Mouse (Mus musculus) heart, adult 9 months (tissue): Measurements from ENCODE around the gene Mss51.

Experiments used
- DNase-seq, 2 experiments: peaks; one replicate each; pipeline ENCODE4 v3.0.0; 2022; ENCODE audit warnings: low spot score in 2 of 2

Gene Mss51

DNA sequence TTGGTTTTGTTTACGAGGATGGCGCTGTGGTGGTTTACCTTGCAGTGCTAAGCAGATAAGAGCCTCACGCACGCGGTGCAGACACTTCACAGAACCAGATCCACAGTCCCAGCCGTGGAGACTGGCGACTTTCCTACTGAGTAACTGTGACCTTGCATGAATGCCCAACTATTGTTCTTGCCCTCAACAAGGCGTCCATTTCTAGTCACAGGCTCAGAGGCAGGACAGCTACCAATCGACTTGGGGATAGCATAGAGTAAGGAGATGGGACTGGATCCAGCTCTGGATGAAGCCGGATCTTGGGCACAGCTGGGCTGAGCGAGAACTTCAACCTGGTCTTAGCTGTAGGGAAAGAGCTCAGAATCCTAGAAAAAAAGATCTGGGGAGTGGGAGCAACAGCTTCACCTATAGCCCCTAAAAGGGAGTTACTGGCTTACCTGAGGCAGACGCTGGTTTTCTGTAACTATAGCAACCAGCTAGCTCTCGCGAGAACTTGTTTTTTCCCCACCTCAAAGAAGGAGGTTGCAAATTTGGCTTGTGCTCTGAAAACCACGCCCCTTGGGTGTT, 44.9 kb downstream of the Mss51 start, which contains the start of gene Cfap70:
Gene Cfap70, minus strand, starts transcription at position 462 of the 567 bp plus-strand sequence.
- DNase-seq = peak; percentile 17 to 36

DNA sequence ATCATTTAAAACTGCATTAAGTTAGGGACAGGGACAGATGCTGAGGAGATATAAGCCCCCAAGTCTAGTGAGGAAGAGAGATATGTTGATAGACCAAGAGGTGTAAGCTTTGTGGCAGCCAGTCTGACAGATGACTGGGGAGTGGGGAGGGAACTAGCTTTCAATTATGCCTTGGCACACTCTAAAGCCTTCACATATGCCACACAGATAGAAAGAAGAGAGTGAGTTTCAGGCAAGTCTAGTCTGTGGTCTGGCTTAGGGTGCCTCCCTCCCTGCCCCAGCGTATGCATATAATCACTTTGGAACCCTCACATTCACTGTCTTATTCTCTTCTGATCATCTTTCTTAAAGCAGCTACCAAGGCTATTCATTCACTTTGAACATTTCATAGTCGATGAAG, 45.4 kb downstream of the Mss51 start:
- no peak for DNase-seq

DNA sequence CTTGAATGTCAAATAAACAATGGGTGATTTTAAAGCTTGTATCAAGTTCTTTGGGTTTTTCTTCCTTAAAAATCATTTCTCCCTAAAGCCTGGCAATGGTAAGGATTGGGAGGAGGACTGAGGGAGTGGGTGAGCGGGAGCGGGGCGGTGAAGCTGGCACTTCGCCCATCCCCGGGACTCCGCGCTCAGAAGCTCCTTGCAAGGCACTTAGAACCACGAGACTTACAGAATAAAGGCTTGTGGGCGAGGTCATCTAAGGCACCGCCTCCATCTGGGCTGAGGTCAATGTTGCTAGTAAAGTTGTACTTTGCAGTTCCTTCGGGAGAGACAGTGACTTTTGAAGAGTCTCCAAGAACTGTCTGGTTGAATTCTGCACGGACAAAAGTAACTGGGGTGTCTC, 49.5 kb downstream of the Mss51 start:
- DNase-seq = no peak

DNA sequence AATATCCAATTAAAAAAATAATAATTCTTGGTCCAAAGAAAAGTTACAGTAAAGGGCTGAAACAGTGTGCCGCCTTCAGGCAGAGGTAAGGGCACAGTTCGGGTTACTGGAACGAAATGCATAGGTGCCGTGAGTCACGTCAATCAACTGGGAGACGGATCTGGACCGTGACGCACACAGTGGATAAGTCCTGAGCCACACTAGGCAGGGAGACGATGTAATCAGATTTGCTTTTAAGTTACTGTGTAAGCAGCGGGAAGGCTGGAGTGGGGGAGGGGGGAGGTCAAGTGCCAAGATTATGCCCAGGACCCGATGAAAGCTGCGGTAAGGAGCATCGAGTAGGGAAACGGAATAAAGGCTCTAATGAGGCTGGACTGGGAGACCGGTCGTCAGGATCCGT, 54.4 kb downstream of the Mss51 start:
- DNase-seq = no peak

DNA sequence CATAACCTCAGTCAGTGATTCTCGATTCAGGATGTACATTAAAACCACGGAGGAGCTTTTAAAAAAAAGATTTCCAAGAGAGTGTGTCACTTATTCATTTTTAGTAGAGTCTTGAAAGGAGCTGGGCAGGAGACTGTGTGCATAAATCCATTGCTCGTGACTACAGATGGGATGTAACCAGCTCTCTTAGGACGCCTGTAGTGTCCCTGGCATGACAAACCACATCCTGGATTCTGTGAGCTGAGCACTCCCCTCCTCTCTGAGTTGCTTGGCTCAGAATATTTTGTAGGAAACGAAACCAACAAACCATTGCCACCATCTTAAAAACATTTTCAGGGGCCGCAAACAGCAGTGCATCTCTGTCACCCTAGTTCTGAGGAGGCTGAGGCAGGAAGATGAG, 59.7 kb downstream of the Mss51 start:
- no peak for DNase-seq
